Mouse (Mus musculus) hindbrain, embryonic 15.5 days (tissue): ENCODE data around the gene Islr. TPM values are rescaled to one million over a fixed set of nuclear protein-coding genes. Genes with fewer than 3 reads are reported as not detected.

Experiments used
- ATAC-seq: fragments of 200-750 bp; cut with Nextera tagmentation; 2 replicates; pipeline ENCODE4 v1.8.0; 2017; ENCODE audit warnings: low read depth, moderate number of reproducible peaks, moderate TSS enrichment; ENCODE audit not compliant: low FRiP score
- H3K27ac ChIP-seq: fragments of 300-500 bp; sonication (generic); replicated peaks from 2 replicates; pipeline ENCODE4 v1.5.1; 2015; ENCODE audit warnings: mild to moderate bottlenecking, inconsistent platforms
- H3K27me3 ChIP-seq: fragments of 300-500 bp; sonication (generic); 2 replicates; pipeline ENCODE4 v1.6.1; 2015; ENCODE audit warnings: control low read depth, inconsistent platforms
- H3K36me3 ChIP-seq: fragments of 300-500 bp; sonication (generic); 2 replicates; pipeline ENCODE4 v1.6.1; 2015; ENCODE audit warnings: control low read depth, inconsistent platforms
- H3K4me1 ChIP-seq: fragments of 300-500 bp; sonication (generic); replicated peaks from 2 replicates; pipeline ENCODE4 v1.6.1; 2015; ENCODE audit warnings: control low read depth, inconsistent platforms
- H3K4me2 ChIP-seq: fragments of 300-500 bp; sonication (generic); 2 replicates; pipeline ENCODE4 v1.6.1; 2015; ENCODE audit warnings: moderate library complexity, mild to moderate bottlenecking, inconsistent platforms
- H3K4me3 ChIP-seq: fragments of 300-500 bp; sonication (generic); 2 replicates; pipeline ENCODE4 v1.5.1; 2015; ENCODE audit warnings: mild to moderate bottlenecking, inconsistent platforms
- H3K9ac ChIP-seq: fragments of 300-500 bp; sonication (generic); 2 replicates; pipeline ENCODE4 v1.6.1; 2015; ENCODE audit warnings: inconsistent platforms
- H3K9me3 ChIP-seq: fragments of 300-500 bp; sonication (generic); 2 replicates; pipeline ENCODE4 v1.6.1; 2016; ENCODE audit warnings: control low read depth, inconsistent platforms
- WGBS: fragments of 180-500 bp; shearing (Covaris S2); methylation state at CpG from one replicate; pipeline ENCODE4 v1.1.7; 2015; 5-methylcytosine and 5-hydroxymethylcytosine counted together
- polyA plus RNA-seq: library from polyadenylated mRNA; unstranded; fragments of >200 nt; fragmentation: Nextera tagmentation; extraction: Ambion mirVana; gene quantifications from 2 replicates; pipeline ENCODE4 v1.2.1, GENCODE M21; 2015

Gene Islr
- polyA plus RNA-seq, 1 experiment from 2014 or later = 37.1 TPM

GRCm38 (mm10) chr9:58214519-58215180 lies 10.5 kb upstream of the Islr start:
- Histone ChIP-seq H3K4me3 (no peak overlapping the region), H3K4me2 (no peak overlapping the region), H3K36me3 (no peaks in the 10 kb centered on the region), H3K9ac (no peak overlapping the region), H3K4me1 (no peaks in the 10 kb centered on the region; the same call in 1 of the 2 replicates), H3K27ac (no peak overlapping the region), H3K27me3 (0 out of 2 replicates have a peak, but pooled peaks cover 2% of the 10 kb centered on the region), H3K9me3 (no peaks in the 10 kb centered on the region)
- WGBS = 63% methylated on average over 8 of the region's 8 CpGs
- no peak for ATAC-seq

GRCm38 (mm10) chr9:58213865-58214264 lies 9.8 kb upstream of the Islr start:
- Histone ChIP-seq H3K4me1 (no peaks in the 10 kb centered on the region; the same call in 1 of the 2 replicates), H3K27me3 (0 out of 2 replicates have a peak, but pooled peaks cover 2% of the 10 kb centered on the region), H3K9me3 (no peaks in the 10 kb centered on the region), H3K9ac (no peak overlapping the region), H3K4me2 (no peak overlapping the region), H3K4me3 (no peak overlapping the region), H3K27ac (no peak overlapping the region), H3K36me3 (no peaks in the 10 kb centered on the region)
- 22% methylated on average over 5 of the region's 5 CpGs for WGBS
- ATAC-seq = no peak

- Histone ChIP-seq H3K36me3 (no peaks in the 10 kb centered on the region), H3K4me3 (no peak overlapping the region), H3K9ac (no peak overlapping the region), H3K27me3 (0 out of 2 replicates have a peak, but pooled peaks cover 2% of the 10 kb centered on the region), H3K9me3 (no peaks in the 10 kb centered on the region), H3K4me1 (no peaks in the 10 kb centered on the region; the same call in 1 of the 2 replicates), H3K4me2 (no peak overlapping the region), H3K27ac (no peak overlapping the region)
- 82% methylated on average over 5 of the region's 5 CpGs for WGBS
- no peak for ATAC-seq
These were observed 9.3 kb upstream of the Islr start for GRCm38 (mm10) chr9:58213377-58213776.

GRCm38 (mm10) chr9:58210304-58210627 lies 6.2 kb upstream of the Islr start:
- no peaks in the 10 kb centered on the region for H3K36me3 ChIP-seq
- 0 out of 2 replicates have a peak, but pooled peaks cover 4% of the 10 kb centered on the region for H3K27me3 ChIP-seq
- H3K4me1 ChIP-seq = peaks cover 3% of the 10 kb centered on the region; the same call in 1 of the 2 replicates
- no peak overlapping the region for H3K27ac ChIP-seq
- H3K9me3 ChIP-seq = no peaks in the 10 kb centered on the region
- no peak for ATAC-seq
- no peak overlapping the region for H3K9ac ChIP-seq
- H3K4me2 ChIP-seq = no peak overlapping the region
- WGBS = 84% methylated on average over 2 of the region's 2 CpGs
- H3K4me3 ChIP-seq = no peak overlapping the region

GRCm38 (mm10) chr9:58209462-58210303 lies 5.6 kb upstream of the Islr start:
- peaks cover 4% of the 10 kb centered on the region; the same call in 1 of the 2 replicates for H3K4me1 ChIP-seq
- no peak overlapping the region for H3K9ac ChIP-seq
- peaks cover 10% of the 10 kb centered on the region; the same call in 1 of the 2 replicates for H3K27me3 ChIP-seq

GRCm38 (mm10) chr9:58206013-58206412 lies 1.9 kb upstream of the Islr start:
- H3K36me3 ChIP-seq = no peaks in the 10 kb centered on the region
- peak overlapping the region; percentile 6; the same call in 1 of the 2 replicates for H3K4me2 ChIP-seq
- ATAC-seq = no peak
- 61% methylated on average over 7 of the region's 7 CpGs for WGBS
- no peak overlapping the region for H3K4me3 ChIP-seq
- H3K9ac ChIP-seq = no peak overlapping the region
- no peaks in the 10 kb centered on the region for H3K9me3 ChIP-seq
- H3K27ac ChIP-seq = no peak overlapping the region
- peaks cover 35% of the 10 kb centered on the region for H3K27me3 ChIP-seq
- H3K4me1 ChIP-seq = peaks cover 35% of the 10 kb centered on the region

More at GRCm38 (mm10) chr9:58209462-58210303, 5.6 kb upstream of the Islr start:
- no peaks in the 10 kb centered on the region for H3K36me3 ChIP-seq
- no peak overlapping the region for H3K4me3 ChIP-seq
- H3K9me3 ChIP-seq = no peaks in the 10 kb centered on the region
- no peak overlapping the region for H3K27ac ChIP-seq
- H3K4me2 ChIP-seq = no peak overlapping the region
- no peak for ATAC-seq
- 69% methylated on average over 8 of the region's 8 CpGs for whole genome bisulfite sequencing

- 0 out of 2 replicates have a peak overlapping the region, but pooled peaks have one; percentile 5 for H3K27ac ChIP-seq
- H3K9ac ChIP-seq = no peak overlapping the region; the same call in 1 of the 2 replicates
These were observed 418 bp upstream of the Islr start for GRCm38 (mm10) chr9:58204448-58205000.

GRCm38 (mm10) chr9:58202676-58203453 lies 1.2 kb downstream of the Islr start:
- H3K4me1 ChIP-seq = peaks cover 62% of the 10 kb centered on the region
- H3K4me3 ChIP-seq = peak overlapping the region; percentile 35
- H3K9me3 ChIP-seq = no peaks in the 10 kb centered on the region
- 4% methylated on average over 14 of the region's 14 CpGs for WGBS
- no peak for ATAC-seq
- peak overlapping the region; percentile 23; the same call in 1 of the 2 replicates for H3K9ac ChIP-seq
- H3K36me3 ChIP-seq = no peaks in the 10 kb centered on the region
- peak overlapping the region; percentile 64 for H3K4me2 ChIP-seq
- H3K27ac ChIP-seq = peak overlapping the region; percentile 70
- peaks cover 65% of the 10 kb centered on the region for H3K27me3 ChIP-seq

More at GRCm38 (mm10) chr9:58204448-58205000, 418 bp upstream of the Islr start:
- WGBS = 4% methylated on average over 18 of the region's 18 CpGs
- peak; percentile 52; the same call in 1 of the 2 replicates for ATAC-seq
- Histone ChIP-seq H3K36me3 (no peaks in the 10 kb centered on the region), H3K4me2 (peak overlapping the region; percentile 64), H3K4me1 (peaks cover 46% of the 10 kb centered on the region), H3K27me3 (peaks cover 50% of the 10 kb centered on the region), H3K9me3 (no peaks in the 10 kb centered on the region), H3K4me3 (peak overlapping the region; percentile 35)

GRCm38 (mm10) chr9:58201861-58202549 lies 2.1 kb downstream of the Islr start:
- H3K9me3 ChIP-seq = no peaks in the 10 kb centered on the region
- peak overlapping the region; percentile 70 for H3K27ac ChIP-seq
- no peaks in the 10 kb centered on the region for H3K36me3 ChIP-seq
- H3K27me3 ChIP-seq = peaks cover 72% of the 10 kb centered on the region
- no peak for ATAC-seq
- H3K4me1 ChIP-seq = peaks cover 71% of the 10 kb centered on the region
- H3K9ac ChIP-seq = peak overlapping the region; percentile 23; the same call in 1 of the 2 replicates
- peak overlapping the region; percentile 35 for H3K4me3 ChIP-seq
- under 1% methylated on average over 37 of the region's 37 CpGs for WGBS
- peak overlapping the region; percentile 64 for H3K4me2 ChIP-seq

GRCm38 (mm10) chr9:58201091-58201842 lies 2.8 kb downstream of the Islr start:
- no peak for ATAC-seq
- H3K36me3 ChIP-seq = no peaks in the 10 kb centered on the region
- WGBS = 2% methylated on average over 24 of the region's 24 CpGs
- peaks cover 78% of the 10 kb centered on the region for H3K4me1 ChIP-seq
- H3K27ac ChIP-seq = peak overlapping the region; percentile 70
- peak overlapping the region; percentile 35 for H3K4me3 ChIP-seq
- H3K9me3 ChIP-seq = no peaks in the 10 kb centered on the region
- peak overlapping the region; percentile 64 for H3K4me2 ChIP-seq
- peak overlapping the region; percentile 38 for H3K9ac ChIP-seq
- peaks cover 77% of the 10 kb centered on the region for H3K27me3 ChIP-seq
